32 mouse cellular contexts compared by ENCODE assay signal in the genomic region with DNA sequence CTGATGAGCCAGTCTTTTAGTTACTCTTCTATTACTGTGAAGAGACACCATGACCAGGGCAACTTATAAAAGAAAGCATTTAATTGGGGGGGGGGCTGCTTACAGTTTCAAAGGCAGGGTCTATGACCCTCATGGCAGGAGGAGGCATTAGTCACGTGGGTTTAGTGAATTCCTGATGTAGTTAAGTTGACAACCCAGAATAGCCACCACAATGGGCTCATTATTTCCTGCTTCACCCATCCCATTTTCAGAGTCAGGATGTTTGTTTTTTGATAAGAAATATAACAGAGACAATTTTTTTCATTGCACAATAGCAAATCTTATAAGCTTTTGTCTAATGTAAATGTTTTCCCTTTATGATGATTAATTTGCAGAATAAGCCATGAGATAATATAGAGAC.
"Had no signal": no experiment of that assay in that cellular context is flagged by ENCODE, and none has a peak within 500 bp of the region (broad histone marks: within the 10 kb centered on the region; RNA-seq: fewer than 3 reads in every experiment).

No protein-coding gene starts in this region.

- H3K4me2 ChIP-seq: limb, embryonic 12.5 days; limb, embryonic 13.5 days; limb, embryonic 15.5 days; liver, embryonic 11.5 days; liver, embryonic 12.5 days; liver, embryonic 13.5 days; liver, embryonic 15.5 days; lung, embryonic 14.5 days; lung, embryonic 15.5 days; midbrain, embryonic 11.5 days; midbrain, embryonic 12.5 days; midbrain, embryonic 13.5 days; midbrain, embryonic 15.5 days; neural tube, embryonic 12.5 days had no signal

- H3K9ac ChIP-seq: limb, embryonic 12.5 days; limb, embryonic 13.5 days; limb, embryonic 15.5 days; liver, embryonic 12.5 days; liver, embryonic 13.5 days; liver, embryonic 14.5 days; liver, embryonic 15.5 days; liver, postnatal 0 days; lung, embryonic 14.5 days; lung, embryonic 15.5 days; midbrain, embryonic 12.5 days; midbrain, embryonic 13.5 days; midbrain, embryonic 15.5 days; neural tube, embryonic 12.5 days had no signal

- H3K27me3 ChIP-seq: limb, embryonic 12.5 days; limb, embryonic 13.5 days; limb, embryonic 15.5 days; liver, embryonic 12.5 days; liver, embryonic 13.5 days; liver, embryonic 15.5 days; lung, embryonic 15.5 days; megakaryocyte, embryonic 14.5 days; midbrain, embryonic 12.5 days; midbrain, embryonic 13.5 days; midbrain, embryonic 15.5 days; neural tube, embryonic 12.5 days had no signal

- H3K4me3 ChIP-seq: limb, embryonic 10.5 days; limb, embryonic 12.5 days; limb, embryonic 13.5 days; limb, embryonic 15.5 days; liver, embryonic 12.5 days; liver, embryonic 13.5 days; liver, embryonic 15.5 days; lung, embryonic 15.5 days; megakaryocyte, embryonic 14.5 days; midbrain, embryonic 10.5 days; midbrain, embryonic 12.5 days; midbrain, embryonic 13.5 days; midbrain, embryonic 15.5 days; myocyte; neural tube, embryonic 12.5 days had no signal

- H3K4me1 ChIP-seq: limb, embryonic 10.5 days; limb, embryonic 15.5 days; liver, embryonic 12.5 days; liver, embryonic 13.5 days; liver, embryonic 15.5 days; lung, embryonic 15.5 days; midbrain, embryonic 10.5 days; midbrain, embryonic 12.5 days; midbrain, embryonic 13.5 days; midbrain, embryonic 15.5 days; neural tube, embryonic 12.5 days had no signal

- H3K9me3 ChIP-seq: limb, embryonic 10.5 days; limb, embryonic 12.5 days; limb, embryonic 13.5 days; limb, embryonic 15.5 days; liver, embryonic 12.5 days; liver, embryonic 13.5 days; liver, embryonic 15.5 days; lung, embryonic 15.5 days; midbrain, embryonic 10.5 days; midbrain, embryonic 12.5 days; midbrain, embryonic 13.5 days; midbrain, embryonic 15.5 days; neural tube, embryonic 12.5 days had no signal

- DNase-seq: left cerebral cortex, postnatal 4 days; liver; liver, embryonic 13.5 days; liver, postnatal 0 days; lung, adult 18-20 months; lung, adult 2 months; lung, embryonic 14.5 days; lung, postnatal 10 days; lung, postnatal 14 days; lung, postnatal 36 days; lung, postnatal 4 days; midbrain, embryonic 14.5 days had no signal

- ATAC-seq: liver, embryonic 12.5 days; liver, postnatal 0 days; lung, postnatal 0 days; midbrain, embryonic 13.5 days; midbrain, embryonic 15.5 days; midbrain, embryonic 16.5 days had no signal

- H3K27ac ChIP-seq: limb, embryonic 10.5 days; limb, embryonic 12.5 days; limb, embryonic 13.5 days; limb, embryonic 15.5 days; liver, embryonic 12.5 days; liver, embryonic 13.5 days; liver, embryonic 14.5 days; liver, embryonic 15.5 days; lung, embryonic 15.5 days; macrophage; midbrain, embryonic 10.5 days; midbrain, embryonic 12.5 days; midbrain, embryonic 13.5 days; midbrain, embryonic 15.5 days; neural tube, embryonic 12.5 days had no signal
